Mouse (Mus musculus) A20 (cell line): Measurements from ENCODE around the gene Il13ra1.

Experiments used
- DNase-seq: peaks from one replicate; pipeline ENCODE4 v3.0.0-alpha.2; 2011; ENCODE audit warnings: low read depth, low spot score

Il13ra1 gene

DNA sequence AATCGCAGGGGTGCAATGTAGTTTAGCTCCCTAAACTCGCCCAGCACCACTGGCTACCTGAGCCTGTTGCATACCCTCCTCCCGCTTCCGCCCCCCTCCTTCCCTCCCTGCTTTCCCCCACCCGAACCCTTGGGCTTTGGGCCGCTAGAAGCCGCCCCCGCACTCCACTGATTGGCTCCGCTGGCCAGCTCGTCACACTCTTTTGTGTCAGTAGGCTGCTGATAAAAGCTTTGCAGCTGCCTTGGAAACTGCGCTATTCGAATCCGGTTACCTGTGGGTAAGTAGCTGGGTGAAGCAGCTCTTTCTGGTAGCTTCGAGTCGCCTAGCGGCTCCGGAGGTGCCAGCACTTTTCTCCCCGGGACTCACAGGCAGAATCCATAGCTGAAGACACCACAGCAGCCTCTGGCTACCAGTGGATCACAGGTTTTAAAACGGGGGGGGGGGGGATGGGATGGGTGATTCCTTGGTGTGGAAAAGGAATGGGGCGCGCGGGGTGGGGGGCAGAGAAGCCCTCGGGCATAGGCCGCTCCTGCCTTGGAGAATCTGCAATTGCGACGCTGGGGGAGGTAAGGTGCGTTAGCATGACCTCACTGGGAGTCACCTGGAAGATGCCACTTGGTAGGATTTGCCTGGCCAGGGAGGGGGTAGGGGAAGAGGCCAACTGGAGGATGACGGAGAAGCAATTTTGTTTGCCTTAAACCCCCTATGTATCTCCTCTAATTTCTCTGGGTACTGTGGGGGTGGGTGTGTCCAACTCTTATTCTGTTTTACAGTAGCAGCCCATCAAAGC, 84.0 kb downstream of the Il13ra1 start, which contains the start of gene Zcchc12:
Gene Zcchc12 (plus strand): TSS at position 169 of the 790 bp plus-strand sequence.
- DNase-seq = no peak

GRCm38 (mm10) chrX:36209554-36209953, 97.6 kb downstream of the Il13ra1 start:
- peak; percentile 5 for DNase-seq

DNA sequence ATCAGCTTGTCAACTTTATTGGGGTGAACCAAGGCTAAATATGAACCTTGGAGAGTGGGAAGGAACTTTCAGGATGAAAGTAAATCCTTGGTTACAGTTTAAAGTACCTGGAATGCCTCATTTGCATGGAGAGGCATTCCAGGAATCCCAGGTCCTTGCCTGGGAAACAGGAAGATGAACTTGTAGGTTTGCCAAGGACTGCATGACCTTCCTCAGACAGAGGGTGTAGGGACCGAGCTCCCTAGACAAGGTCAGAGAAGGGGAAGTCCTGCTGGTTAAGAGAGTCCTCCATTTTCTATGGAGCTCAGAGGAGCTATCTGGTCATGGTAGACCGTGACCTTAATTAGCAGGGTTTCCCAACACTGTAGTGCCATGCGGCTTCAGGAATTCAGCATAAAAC, 99.3 kb downstream of the Il13ra1 start:
- no peak for DNase-seq
